Mouse (Mus musculus): Measurements from ENCODE around the gene Man2b2. TPM values are rescaled to one million over a fixed set of nuclear protein-coding genes. Genes with fewer than 3 reads are reported as not detected.

Man2b2 gene
- polyA plus RNA-seq, 1 experiment from 2014 or later = 17.0 TPM

DNA sequence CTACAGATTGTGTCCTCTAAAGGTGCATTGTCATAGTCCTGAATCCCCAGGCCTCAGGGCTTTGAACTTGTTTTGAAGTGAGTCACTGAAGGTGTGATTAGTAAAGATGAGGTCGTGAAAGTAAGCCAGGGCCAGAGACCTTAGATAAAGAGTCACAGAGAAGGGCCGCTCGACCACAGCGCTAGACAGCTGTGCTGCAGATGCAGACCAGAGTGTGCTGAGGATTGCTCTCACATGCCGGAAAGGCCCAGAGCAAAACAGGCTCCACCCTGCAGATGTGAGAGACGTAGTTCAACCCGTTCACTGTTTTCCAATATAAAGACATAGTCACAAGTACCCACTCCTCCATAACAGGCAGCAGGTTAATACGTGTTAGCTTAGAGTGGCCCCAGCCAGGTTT lies 9.1 kb upstream of the Man2b2 start:
- no peak overlapping the region for H3K4me2 ChIP-seq (ENCODE audit: low read depth, low read length)
- ATAC-seq (no peak), DNase-seq (no peak)
- no peak overlapping the region for H3K4me3 ChIP-seq (ENCODE audit: low read depth, low read length)
- H3K9ac ChIP-seq (replicated peaks) = no peak overlapping the region
- 60% methylated on average over 8 of the region's 8 CpGs for WGBS (ENCODE audit: insufficient replicate concordance)
- H3K27ac ChIP-seq (ENCODE audit: low read depth) = no peak overlapping the region
- H3K9me3 ChIP-seq (ENCODE audit: low read length) = peaks cover 5% of the 10 kb centered on the region; the same call in 1 of the 2 replicates
- TF ChIP-seq EP300 (IDR thresholded peaks at IDR 0.05; ENCODE audit: low read depth) = no peak
- TF ChIP-seq CTCF (IDR thresholded peaks at IDR 0.05; ENCODE audit: low read depth) = no peak
- no peaks in the 10 kb centered on the region for H3K36me3 ChIP-seq (replicated peaks; ENCODE audit: insufficient read depth, low read length)
- H3K27me3 ChIP-seq (ENCODE audit: insufficient read depth, low read length) = no peaks in the 10 kb centered on the region
- no peaks in the 10 kb centered on the region for H3K4me1 ChIP-seq (ENCODE audit: insufficient read depth)

DNA sequence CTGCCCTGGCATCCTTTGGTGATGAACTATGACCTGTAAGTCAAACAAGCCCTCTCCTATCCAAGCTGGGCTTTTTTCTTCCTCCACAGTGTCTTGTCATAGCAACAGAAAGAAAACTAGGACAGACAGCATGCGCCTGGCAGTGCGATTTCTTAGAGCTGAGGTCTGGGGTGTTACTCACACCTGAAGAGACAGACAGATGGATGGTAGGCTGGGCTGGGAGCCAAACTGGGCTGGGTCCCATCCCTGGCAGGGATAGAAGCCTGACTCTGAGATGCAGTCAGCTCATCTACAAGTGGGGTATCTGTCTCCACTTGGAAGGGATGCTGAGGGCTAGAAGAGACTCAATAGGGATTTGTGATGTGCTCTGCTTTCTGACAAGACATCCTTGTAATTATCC lies 8.6 kb upstream of the Man2b2 start:
- H3K27me3 ChIP-seq (ENCODE audit: insufficient read depth, low read length) = no peaks in the 10 kb centered on the region
- 74% methylated on average over 2 of the region's 2 CpGs for WGBS (ENCODE audit: insufficient replicate concordance)
- H3K4me3 ChIP-seq (ENCODE audit: low read depth, low read length) = no peak overlapping the region
- no peaks in the 10 kb centered on the region for H3K36me3 ChIP-seq (replicated peaks; ENCODE audit: insufficient read depth, low read length)
- ATAC-seq (no peak), DNase-seq (no peak)
- no peak overlapping the region for H3K9ac ChIP-seq (replicated peaks)
- H3K27ac ChIP-seq (ENCODE audit: low read depth) = no peak overlapping the region
- no peaks in the 10 kb centered on the region for H3K4me1 ChIP-seq (ENCODE audit: insufficient read depth)
- TF ChIP-seq CTCF (IDR thresholded peaks at IDR 0.05; ENCODE audit: low read depth) (no peak), EP300 (IDR thresholded peaks at IDR 0.05; ENCODE audit: low read depth) (no peak)
- H3K9me3 ChIP-seq (ENCODE audit: low read length) = peaks cover 5% of the 10 kb centered on the region; the same call in 1 of the 2 replicates
- no peak overlapping the region for H3K4me2 ChIP-seq (ENCODE audit: low read depth, low read length)

DNA sequence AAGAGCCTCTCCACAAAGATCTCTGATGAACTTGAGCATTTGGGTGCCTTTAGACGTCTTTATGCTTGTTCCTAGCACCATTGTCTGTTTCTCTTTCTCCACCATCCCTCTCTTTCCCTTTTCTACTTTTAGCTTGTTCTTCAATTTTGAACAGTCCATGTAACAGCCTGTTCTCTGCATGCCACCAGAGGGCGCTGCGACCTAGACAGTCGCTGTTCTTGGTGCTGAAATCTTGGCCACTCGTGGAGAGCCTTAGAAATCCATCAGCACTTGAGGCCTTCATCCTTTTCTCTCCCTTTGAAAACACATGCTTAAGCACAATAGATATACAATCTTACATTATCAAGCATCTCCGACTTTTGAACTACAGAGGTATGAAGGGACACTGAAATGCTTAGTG lies 5.5 kb upstream of the Man2b2 start:
- DNase-seq = peak; percentile 78
- WGBS (ENCODE audit: insufficient replicate concordance) = 2% methylated on average over 6 of the region's 6 CpGs
- no peak for ATAC-seq

DNA sequence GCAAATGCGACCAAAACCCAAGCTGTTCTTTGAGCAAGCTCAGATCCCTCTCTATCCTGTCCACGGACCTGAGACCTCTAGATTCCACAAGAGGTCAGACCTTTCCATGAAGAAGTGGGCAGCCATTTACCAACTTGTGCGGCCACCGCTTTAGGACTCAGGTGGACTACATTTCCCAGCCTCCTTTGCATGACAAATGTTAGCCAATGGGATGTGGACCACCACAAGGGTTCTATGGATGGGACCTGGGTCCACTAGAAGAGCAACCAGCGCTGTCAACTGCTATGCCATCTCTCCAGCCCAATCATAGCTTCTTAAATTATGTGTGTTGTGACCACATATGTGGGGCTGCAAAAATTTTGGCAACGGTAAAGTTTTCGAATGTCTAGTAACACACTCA lies 819 bp upstream of the Man2b2 start:
- peaks cover 18% of the 10 kb centered on the region for H3K4me1 ChIP-seq (ENCODE audit: insufficient read depth)
- no peak overlapping the region; the same call in 1 of the 2 replicates for H3K4me2 ChIP-seq (ENCODE audit: low read depth, low read length)
- no peak overlapping the region for H3K27ac ChIP-seq (ENCODE audit: low read depth)
- no peak for DNase-seq
- no peak overlapping the region for H3K9ac ChIP-seq (replicated peaks)
- no peak for ATAC-seq
- H3K36me3 ChIP-seq (replicated peaks; ENCODE audit: insufficient read depth, low read length) = peaks cover 23% of the 10 kb centered on the region
- no peaks in the 10 kb centered on the region for H3K27me3 ChIP-seq (ENCODE audit: insufficient read depth, low read length)
- WGBS (ENCODE audit: insufficient replicate concordance) = 51% methylated on average over 7 of the region's 7 CpGs
- no peak for TF ChIP-seq CTCF (IDR thresholded peaks at IDR 0.05; ENCODE audit: low read depth)
- TF ChIP-seq EP300 (IDR thresholded peaks at IDR 0.05; ENCODE audit: low read depth) = no peak
- H3K4me3 ChIP-seq (ENCODE audit: low read depth, low read length) = no peak overlapping the region
- no peaks in the 10 kb centered on the region for H3K9me3 ChIP-seq (ENCODE audit: low read length)

More for the DNA sequence above, 5.5 kb upstream of the Man2b2 start:
- no peaks in the 10 kb centered on the region for H3K27me3 ChIP-seq (ENCODE audit: insufficient read depth, low read length)
- no peak overlapping the region for H3K4me3 ChIP-seq (ENCODE audit: low read depth, low read length)
- H3K9me3 ChIP-seq (ENCODE audit: low read length) = no peaks in the 10 kb centered on the region
- H3K36me3 ChIP-seq (replicated peaks; ENCODE audit: insufficient read depth, low read length) = no peaks in the 10 kb centered on the region
- H3K9ac ChIP-seq (replicated peaks) = no peak overlapping the region
- TF ChIP-seq EP300 (IDR thresholded peaks at IDR 0.05; ENCODE audit: low read depth) = no peak
- TF ChIP-seq CTCF (IDR thresholded peaks at IDR 0.05; ENCODE audit: low read depth) = peak; percentile 95
- H3K4me1 ChIP-seq (ENCODE audit: insufficient read depth) = peaks cover 2% of the 10 kb centered on the region; the same call in 1 of the 2 replicates
- no peak overlapping the region for H3K4me2 ChIP-seq (ENCODE audit: low read depth, low read length)
- no peak overlapping the region for H3K27ac ChIP-seq (ENCODE audit: low read depth)

DNA sequence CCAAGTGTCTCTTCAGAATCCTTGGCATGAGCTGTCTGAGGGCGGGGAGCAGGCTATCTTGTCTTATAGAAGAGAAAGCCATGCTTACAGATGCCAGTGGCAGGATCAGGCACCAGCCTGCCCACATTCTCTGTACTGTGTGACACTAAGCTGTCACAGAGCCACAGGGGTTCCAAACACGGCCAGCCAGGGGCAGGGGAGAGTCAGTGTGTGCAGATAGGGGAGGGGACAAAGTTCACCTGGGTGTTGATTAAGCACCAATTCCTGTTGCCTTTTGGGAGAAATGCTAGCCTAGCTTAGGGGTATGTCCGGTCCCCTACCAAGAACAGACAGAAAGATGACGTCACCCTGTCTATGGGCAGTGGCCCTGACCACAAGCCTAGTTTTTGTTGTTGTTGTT lies 1.4 kb downstream of the Man2b2 start:
- TF ChIP-seq CTCF (IDR thresholded peaks at IDR 0.05; ENCODE audit: low read depth) (no peak), EP300 (IDR thresholded peaks at IDR 0.05; ENCODE audit: low read depth) (no peak)
- ATAC-seq (peak; percentile 22), DNase-seq (no peak)
- WGBS (ENCODE audit: insufficient replicate concordance) = 55% methylated on average over 4 of the region's 4 CpGs
- H3K4me3 ChIP-seq (ENCODE audit: low read depth, low read length) = no peak overlapping the region
- H3K4me1 ChIP-seq (ENCODE audit: insufficient read depth) = peaks cover 18% of the 10 kb centered on the region
- no peak overlapping the region for H3K9ac ChIP-seq (replicated peaks)
- no peaks in the 10 kb centered on the region for H3K9me3 ChIP-seq (ENCODE audit: low read length)
- peak overlapping the region; percentile 97 for H3K4me2 ChIP-seq (ENCODE audit: low read depth, low read length)
- H3K36me3 ChIP-seq (replicated peaks; ENCODE audit: insufficient read depth, low read length) = peaks cover 31% of the 10 kb centered on the region
- no peak overlapping the region for H3K27ac ChIP-seq (ENCODE audit: low read depth)
- H3K27me3 ChIP-seq (ENCODE audit: insufficient read depth, low read length) = no peaks in the 10 kb centered on the region

DNA sequence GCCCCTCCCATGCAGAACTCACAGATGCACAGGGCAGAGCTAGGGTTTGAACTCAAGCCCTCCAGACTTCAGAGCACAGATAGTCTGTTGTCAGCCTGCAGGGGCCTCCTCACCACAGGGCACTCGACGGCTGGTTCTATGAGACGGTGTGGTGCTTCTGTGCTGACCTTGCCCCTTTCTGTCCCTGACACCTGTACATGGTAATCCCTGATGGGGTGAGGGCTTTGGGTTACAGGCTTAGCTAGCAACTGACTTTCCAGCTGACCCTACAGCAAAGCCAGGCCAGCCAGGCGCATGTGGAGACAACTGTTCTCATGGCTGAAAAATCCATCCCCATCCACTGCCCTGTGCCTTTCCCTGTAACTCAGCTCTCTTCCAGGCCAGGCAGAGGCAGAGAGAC lies 7.5 kb downstream of the Man2b2 start:
- H3K4me3 ChIP-seq (ENCODE audit: low read depth, low read length) = no peak overlapping the region
- H3K4me2 ChIP-seq (ENCODE audit: low read depth, low read length) = no peak overlapping the region
- DNase-seq (no peak), ATAC-seq (no peak)
- no peaks in the 10 kb centered on the region for H3K4me1 ChIP-seq (ENCODE audit: insufficient read depth)
- H3K9ac ChIP-seq (replicated peaks) = no peak overlapping the region
- H3K36me3 ChIP-seq (replicated peaks; ENCODE audit: insufficient read depth, low read length) = peaks cover 64% of the 10 kb centered on the region
- 86% methylated on average over 4 of the region's 4 CpGs for WGBS (ENCODE audit: insufficient replicate concordance)
- H3K27me3 ChIP-seq (ENCODE audit: insufficient read depth, low read length) = no peaks in the 10 kb centered on the region
- TF ChIP-seq EP300 (IDR thresholded peaks at IDR 0.05; ENCODE audit: low read depth) = no peak
- H3K9me3 ChIP-seq (ENCODE audit: low read length) = no peaks in the 10 kb centered on the region
- H3K27ac ChIP-seq (ENCODE audit: low read depth) = no peak overlapping the region

DNA sequence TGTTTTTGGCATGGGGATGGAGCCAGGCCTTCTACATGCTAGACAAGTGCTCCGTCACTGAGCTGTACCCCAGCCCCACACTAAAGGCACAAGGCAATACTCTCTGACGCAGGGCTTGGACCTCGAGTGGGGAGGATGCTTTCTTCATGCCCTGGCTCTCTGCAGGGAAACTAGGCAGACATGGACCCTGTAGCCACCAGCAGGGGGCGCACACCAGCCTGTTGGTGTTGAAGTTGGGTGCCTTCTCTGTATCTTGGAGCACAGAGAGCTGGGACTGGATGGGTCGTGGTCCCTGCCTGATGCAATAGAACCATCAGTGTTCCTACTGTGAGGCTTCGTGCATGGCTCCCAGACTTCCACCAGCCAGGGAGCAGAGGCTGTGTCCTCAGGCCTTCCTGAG lies 10.3 kb downstream of the Man2b2 start:
- DNase-seq = peak; percentile 72
- TF ChIP-seq EP300 (IDR thresholded peaks at IDR 0.05; ENCODE audit: low read depth) = no peak
- TF ChIP-seq CTCF (IDR thresholded peaks at IDR 0.05; ENCODE audit: low read depth) = peak; percentile 88
- Histone ChIP-seq H3K36me3 (replicated peaks; ENCODE audit: insufficient read depth, low read length) (peaks cover 61% of the 10 kb centered on the region), H3K4me1 (ENCODE audit: insufficient read depth) (no peaks in the 10 kb centered on the region), H3K27ac (ENCODE audit: low read depth) (no peak overlapping the region), H3K4me2 (ENCODE audit: low read depth, low read length) (no peak overlapping the region), H3K9me3 (ENCODE audit: low read length) (no peaks in the 10 kb centered on the region), H3K27me3 (ENCODE audit: insufficient read depth, low read length) (no peaks in the 10 kb centered on the region), H3K9ac (replicated peaks) (no peak overlapping the region), H3K4me3 (ENCODE audit: low read depth, low read length) (no peak overlapping the region)
- ATAC-seq = 0 out of 2 replicates have a peak, but pooled peaks have one; percentile 17
- WGBS (ENCODE audit: insufficient replicate concordance) = 60% methylated on average over 6 of the region's 6 CpGs

All from liver, postnatal 0 days (tissue).